Mouse (Mus musculus) limb, embryonic 15.5 days (tissue): Measurements from ENCODE around the gene Copa. TPM values are rescaled to one million over a fixed set of nuclear protein-coding genes. Genes with fewer than 3 reads are reported as not detected.

Experiments used
- ATAC-seq: fragments of 200-750 bp; cut with Nextera tagmentation; 2 replicates; pipeline ENCODE4 v1.8.0; 2017; ENCODE audit warnings: low read depth, moderate TSS enrichment; ENCODE audit not compliant: insufficient number of reproducible peaks, low FRiP score, low TSS enrichment
- H3K27ac ChIP-seq: fragments of 300-500 bp; sonication (generic); 2 replicates; pipeline ENCODE4 v1.5.1; 2015; ENCODE audit warnings: moderate library complexity, mild to moderate bottlenecking, inconsistent platforms
- H3K27me3 ChIP-seq: fragments of 300-500 bp; sonication (generic); 2 replicates; pipeline ENCODE4 v1.6.1; 2015; ENCODE audit warnings: inconsistent platforms
- H3K36me3 ChIP-seq: fragments of 300-500 bp; sonication (generic); 2 replicates; pipeline ENCODE4 v1.6.1; 2015; ENCODE audit warnings: inconsistent platforms
- H3K4me1 ChIP-seq: fragments of 300-500 bp; sonication (generic); 2 replicates; pipeline ENCODE4 v1.6.1; 2015; ENCODE audit warnings: inconsistent platforms
- H3K4me2 ChIP-seq: fragments of 300-500 bp; sonication (generic); 2 replicates; pipeline ENCODE4 v1.6.1; 2015; ENCODE audit warnings: mild to moderate bottlenecking, inconsistent platforms
- H3K4me3 ChIP-seq: fragments of 300-500 bp; sonication (generic); 2 replicates; pipeline ENCODE4 v1.5.1; 2015; ENCODE audit warnings: mild to moderate bottlenecking, inconsistent platforms
- H3K9ac ChIP-seq: fragments of 300-500 bp; sonication (generic); 2 replicates; pipeline ENCODE4 v1.6.1; 2015; ENCODE audit warnings: inconsistent platforms
- H3K9me3 ChIP-seq: fragments of 300-500 bp; sonication (generic); 2 replicates; pipeline ENCODE4 v1.6.1; 2016; ENCODE audit warnings: inconsistent platforms
- WGBS: fragments of 180-500 bp; shearing (Covaris S2); methylation state at CpG from one replicate; pipeline ENCODE4 v1.1.7; 2015; 5-methylcytosine and 5-hydroxymethylcytosine counted together
- polyA plus RNA-seq: library from polyadenylated mRNA; unstranded; fragments of >200 nt; fragmentation: Nextera tagmentation; extraction: Ambion mirVana; gene quantifications from 2 replicates; pipeline ENCODE4 v1.2.1, GENCODE M21; 2015

The Copa gene
- polyA plus RNA-seq, 1 experiment from 2014 or later: 272 TPM

GRCm38 (mm10) chr1:172095202-172095601, 12.9 kb downstream of the Copa start:
- no peak overlapping the region for H3K9ac ChIP-seq
- 76% methylated on average over 6 of the region's 6 CpGs for WGBS
- H3K9me3 ChIP-seq: no peaks in the 10 kb centered on the region
- peaks cover 78% of the 10 kb centered on the region for H3K36me3 ChIP-seq
- no peak overlapping the region for H3K4me3 ChIP-seq
- no peak for ATAC-seq
- no peak overlapping the region for H3K4me2 ChIP-seq
- no peak overlapping the region for H3K27ac ChIP-seq
- no peaks in the 10 kb centered on the region for H3K27me3 ChIP-seq
- H3K4me1 ChIP-seq: no peaks in the 10 kb centered on the region

DNA sequence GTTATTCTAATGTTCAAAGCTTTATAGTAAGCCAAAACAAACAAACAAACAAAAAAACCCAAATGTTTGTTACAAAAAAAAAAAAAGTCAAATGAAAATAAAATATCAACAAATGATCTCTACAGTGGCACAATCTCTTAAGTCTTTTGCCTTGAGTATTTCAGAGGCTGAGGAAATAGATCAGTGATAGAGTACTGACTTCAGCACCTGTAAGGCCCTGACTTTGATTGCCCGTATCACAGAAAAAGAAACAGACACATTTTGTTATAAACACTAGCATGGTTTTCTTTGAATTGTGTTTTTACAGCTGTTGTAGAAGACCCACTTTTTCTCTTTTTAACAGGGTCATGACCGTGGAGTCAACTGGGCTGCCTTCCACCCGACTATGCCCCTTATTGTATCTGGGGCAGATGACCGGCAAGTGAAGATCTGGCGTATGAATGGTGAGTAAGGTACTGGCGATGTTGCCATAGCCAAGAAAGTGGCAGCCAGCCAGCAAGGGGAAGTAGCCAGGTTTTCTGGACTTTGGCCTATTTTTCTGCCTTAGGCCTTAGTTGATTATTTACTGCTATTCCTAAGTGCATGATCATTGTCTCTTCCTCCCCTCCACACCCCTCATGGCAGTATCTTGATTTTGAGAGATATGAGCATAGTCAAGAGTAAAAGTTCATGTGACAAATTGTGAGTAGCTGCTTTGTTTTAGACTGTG, 17.1 kb downstream of the Copa start:
- no peak for ATAC-seq
- H3K4me1 ChIP-seq: no peaks in the 10 kb centered on the region
- no peak overlapping the region for H3K4me2 ChIP-seq
- no peak overlapping the region for H3K9ac ChIP-seq
- no peaks in the 10 kb centered on the region for H3K27me3 ChIP-seq
- H3K27ac ChIP-seq: no peak overlapping the region
- H3K4me3 ChIP-seq: no peak overlapping the region
- H3K9me3 ChIP-seq: no peaks in the 10 kb centered on the region
- 87% methylated on average over 6 of the region's 6 CpGs for WGBS
- peaks cover 79% of the 10 kb centered on the region for H3K36me3 ChIP-seq

DNA sequence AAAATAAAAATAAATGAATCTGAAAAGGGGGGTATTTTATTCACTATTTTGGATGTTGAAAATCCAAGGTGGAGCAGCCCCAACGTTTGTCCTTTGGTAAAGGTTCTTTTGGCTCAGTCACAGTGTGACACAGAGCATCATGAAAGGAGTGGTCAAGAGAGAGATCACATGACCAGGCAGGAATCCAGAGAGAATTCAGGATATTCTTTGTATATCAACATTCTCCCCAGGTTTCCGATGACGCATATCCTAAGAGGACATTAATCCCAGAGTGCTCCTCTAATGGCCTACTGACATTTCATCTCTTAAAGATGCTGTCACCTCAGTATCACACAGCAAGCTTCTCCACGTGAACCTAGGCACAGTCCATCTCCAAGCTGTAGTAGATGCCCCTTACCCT, 21.3 kb downstream of the Copa start:
- H3K27me3 ChIP-seq: no peaks in the 10 kb centered on the region
- H3K27ac ChIP-seq: no peak overlapping the region
- H3K4me3 ChIP-seq: no peak overlapping the region
- ATAC-seq: no peak
- no peak overlapping the region for H3K9ac ChIP-seq
- 89% methylated on average over 4 of the region's 4 CpGs for WGBS
- no peaks in the 10 kb centered on the region for H3K4me1 ChIP-seq
- H3K9me3 ChIP-seq: no peaks in the 10 kb centered on the region
- no peak overlapping the region for H3K4me2 ChIP-seq
- peaks cover 86% of the 10 kb centered on the region for H3K36me3 ChIP-seq

GRCm38 (mm10) chr1:172105101-172105500, 22.8 kb downstream of the Copa start:
- Histone ChIP-seq H3K36me3 (peaks cover 92% of the 10 kb centered on the region), H3K4me2 (no peak overlapping the region), H3K4me1 (no peaks in the 10 kb centered on the region), H3K4me3 (no peak overlapping the region), H3K27ac (no peak overlapping the region), H3K9me3 (no peaks in the 10 kb centered on the region), H3K27me3 (no peaks in the 10 kb centered on the region), H3K9ac (no peak overlapping the region)
- WGBS: 40% methylated on average over 11 of the region's 11 CpGs
- ATAC-seq: no peak

DNA sequence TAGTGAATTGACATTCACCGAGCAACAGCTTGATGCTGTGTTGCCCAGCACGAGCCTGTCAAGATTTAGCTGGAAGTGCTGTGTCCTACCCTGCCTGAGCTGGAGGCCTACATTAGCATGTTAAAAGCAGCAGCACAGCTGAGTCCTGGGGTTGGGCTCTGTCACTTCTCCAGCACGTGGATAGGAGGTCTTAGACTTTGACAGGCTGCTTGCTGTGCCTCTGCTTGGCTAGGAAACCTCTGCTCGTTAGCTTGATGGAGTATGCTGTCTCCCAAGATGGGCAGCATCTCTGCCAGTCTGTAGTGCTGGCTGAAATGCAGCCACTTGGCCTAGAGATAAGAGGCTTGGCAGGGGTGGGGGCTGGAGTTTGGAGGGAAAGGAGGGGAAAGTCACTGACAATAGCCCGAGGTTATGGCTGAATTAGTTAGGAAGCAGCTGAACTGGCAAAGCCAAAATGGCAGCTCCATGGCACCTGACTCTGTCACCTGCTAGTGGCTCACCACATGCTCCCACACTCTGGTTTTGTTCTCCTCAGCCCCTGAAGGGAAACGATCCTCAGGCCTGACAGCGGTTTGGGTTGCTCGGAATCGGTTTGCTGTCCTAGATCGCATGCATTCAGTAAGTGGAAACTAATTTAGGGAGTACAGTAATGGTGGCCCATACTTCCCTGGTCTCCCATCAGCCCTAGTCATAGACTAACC, 25.6 kb downstream of the Copa start:
- Histone ChIP-seq H3K36me3 (peaks cover 96% of the 10 kb centered on the region), H3K27me3 (no peaks in the 10 kb centered on the region), H3K4me1 (no peaks in the 10 kb centered on the region), H3K27ac (no peak overlapping the region), H3K9me3 (no peaks in the 10 kb centered on the region), H3K4me2 (no peak overlapping the region), H3K4me3 (no peak overlapping the region), H3K9ac (no peak overlapping the region)
- no peak for ATAC-seq
- 83% methylated on average over 10 of the region's 10 CpGs for WGBS

DNA sequence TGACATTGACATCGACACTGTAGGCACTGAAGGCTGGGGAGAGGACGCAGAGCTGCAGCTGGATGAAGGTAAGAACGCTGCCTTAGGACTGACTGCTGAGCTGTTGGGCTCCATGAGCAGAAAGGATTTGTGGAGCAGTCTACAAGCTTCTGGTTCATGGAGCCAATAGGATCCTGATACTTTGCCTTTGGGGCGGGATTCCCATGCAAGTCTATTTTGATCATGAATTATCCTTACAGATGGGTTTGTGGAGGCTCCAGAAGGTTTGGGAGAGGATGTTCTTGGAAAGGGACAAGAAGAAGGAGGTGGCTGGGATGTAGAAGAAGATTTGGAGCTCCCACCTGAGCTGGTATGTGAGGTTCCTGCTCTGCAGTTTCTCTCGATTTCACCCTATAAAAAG, 34.6 kb downstream of the Copa start:
- peaks cover 97% of the 10 kb centered on the region for H3K36me3 ChIP-seq
- no peak for ATAC-seq

DNA sequence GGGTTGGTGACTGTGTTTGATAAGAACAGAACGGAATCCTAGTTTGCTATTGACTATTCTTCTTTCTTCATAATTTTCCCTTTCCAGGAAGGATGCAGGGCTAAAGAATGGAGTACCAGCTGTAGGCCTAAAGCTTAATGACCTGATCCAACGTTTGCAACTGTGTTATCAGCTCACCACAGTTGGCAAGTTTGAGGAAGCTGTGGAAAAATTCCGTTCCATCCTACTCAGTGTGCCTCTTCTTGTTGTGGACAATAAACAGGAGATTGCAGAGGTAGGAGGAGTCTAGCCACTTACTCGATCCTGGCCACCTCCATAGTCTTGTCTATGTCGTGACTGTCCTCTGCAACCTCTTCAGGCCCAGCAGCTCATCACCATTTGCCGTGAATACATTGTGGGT, 36.8 kb downstream of the Copa start:
- Histone ChIP-seq H3K9ac (no peak overlapping the region), H3K27me3 (no peaks in the 10 kb centered on the region), H3K4me1 (no peaks in the 10 kb centered on the region), H3K9me3 (no peaks in the 10 kb centered on the region), H3K27ac (no peak overlapping the region), H3K36me3 (peaks cover 97% of the 10 kb centered on the region), H3K4me2 (no peak overlapping the region), H3K4me3 (no peak overlapping the region)
- no peak for ATAC-seq
- 81% methylated on average over 6 of the region's 6 CpGs for WGBS

More for the DNA sequence above, 34.6 kb downstream of the Copa start:
- Histone ChIP-seq H3K27ac (no peak overlapping the region), H3K9me3 (no peaks in the 10 kb centered on the region), H3K27me3 (no peaks in the 10 kb centered on the region), H3K4me2 (no peak overlapping the region), H3K9ac (no peak overlapping the region), H3K4me1 (no peaks in the 10 kb centered on the region), H3K4me3 (no peak overlapping the region)
- WGBS: 93% methylated on average over 5 of the region's 5 CpGs

DNA sequence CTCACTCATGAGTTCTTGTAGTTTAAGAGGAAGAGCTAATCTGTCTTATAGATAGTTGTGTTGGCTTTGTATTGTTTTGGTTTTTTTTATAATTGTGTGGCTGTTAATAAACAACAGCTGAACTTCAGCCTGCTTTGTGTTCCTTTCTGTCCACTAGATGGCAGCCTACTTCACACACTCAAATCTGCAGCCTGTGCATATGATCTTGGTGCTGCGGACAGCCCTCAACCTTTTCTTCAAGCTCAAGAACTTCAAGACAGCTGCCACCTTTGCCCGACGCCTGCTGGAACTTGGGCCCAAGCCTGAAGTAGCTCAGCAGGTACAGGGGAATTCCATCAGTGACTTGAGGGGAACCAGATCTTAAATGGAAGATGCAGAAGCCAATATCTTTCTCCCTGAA, 37.4 kb downstream of the Copa start:
- Histone ChIP-seq H3K4me3 (no peak overlapping the region), H3K36me3 (peaks cover 91% of the 10 kb centered on the region), H3K4me2 (no peak overlapping the region), H3K9me3 (no peaks in the 10 kb centered on the region), H3K27ac (no peak overlapping the region), H3K4me1 (no peaks in the 10 kb centered on the region), H3K9ac (no peak overlapping the region), H3K27me3 (no peaks in the 10 kb centered on the region)
- no peak for ATAC-seq
- WGBS: 52% methylated on average over 3 of the region's 3 CpGs

DNA sequence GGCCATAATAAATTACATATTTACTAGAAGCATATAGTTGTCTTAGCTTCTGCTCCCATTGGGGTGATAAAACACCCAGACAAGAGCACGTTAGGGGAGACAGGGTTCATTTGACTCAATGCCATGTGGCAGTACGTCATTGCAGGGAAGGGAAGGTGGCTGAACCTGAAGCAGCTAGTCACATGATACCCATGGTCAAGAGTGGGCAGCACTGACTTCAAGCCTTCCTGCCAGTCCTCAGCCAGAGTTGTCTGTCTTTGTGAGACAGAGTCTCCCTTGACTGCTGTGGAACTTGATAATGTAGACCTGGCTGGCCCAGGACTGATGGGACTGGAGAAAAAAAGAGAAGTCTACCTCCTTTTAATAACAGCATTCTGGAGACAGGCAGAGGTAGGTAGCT, 40.3 kb downstream of the Copa start:
- H3K4me3 ChIP-seq: no peak overlapping the region
- no peaks in the 10 kb centered on the region for H3K9me3 ChIP-seq
- H3K36me3 ChIP-seq: peaks cover 61% of the 10 kb centered on the region
- WGBS: 82% methylated on average over 2 of the region's 2 CpGs
- no peaks in the 10 kb centered on the region for H3K27me3 ChIP-seq
- H3K4me1 ChIP-seq: peaks cover 11% of the 10 kb centered on the region
- no peak for ATAC-seq
- H3K9ac ChIP-seq: no peak overlapping the region
- no peak overlapping the region for H3K27ac ChIP-seq
- H3K4me2 ChIP-seq: no peak overlapping the region

DNA sequence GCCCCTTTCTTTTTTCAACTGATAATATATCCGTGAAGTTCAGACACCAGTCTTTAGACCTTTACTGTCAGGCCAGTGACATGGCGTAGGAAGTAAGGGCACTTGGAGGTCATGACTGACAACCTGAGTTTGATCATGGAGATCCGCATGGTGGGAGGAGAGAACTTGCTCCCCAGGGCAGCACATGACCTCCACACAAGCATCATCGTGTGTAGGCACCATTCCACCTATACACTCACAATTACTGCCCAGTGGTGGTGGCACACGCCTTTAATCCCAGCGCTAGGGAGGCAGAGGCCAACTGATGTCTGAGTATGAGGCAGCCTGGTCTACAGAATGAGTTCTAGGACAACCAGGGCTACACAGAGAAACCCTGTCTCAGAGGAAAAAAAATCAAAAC, 42.2 kb downstream of the Copa start:
- peaks cover 16% of the 10 kb centered on the region for H3K4me1 ChIP-seq
- H3K36me3 ChIP-seq: peaks cover 56% of the 10 kb centered on the region
- no peak overlapping the region for H3K27ac ChIP-seq
- H3K9ac ChIP-seq: no peak overlapping the region
- H3K9me3 ChIP-seq: no peaks in the 10 kb centered on the region
- H3K4me3 ChIP-seq: no peak overlapping the region
- no peak for ATAC-seq
- no peaks in the 10 kb centered on the region for H3K27me3 ChIP-seq
- no peak overlapping the region for H3K4me2 ChIP-seq
- WGBS: 84% methylated on average over 6 of the region's 6 CpGs

GRCm38 (mm10) chr1:172126376-172127347, 44.3 kb downstream of the Copa start, which contains the start of gene Pex19:
Pex19 (plus strand) TSS chr1:172126755.
- peak within 1 kb of the TSS; percentile 85 for H3K9ac ChIP-seq
- H3K27ac ChIP-seq: peak within 1 kb of the TSS; percentile 73
- peak within 1 kb of the TSS; percentile 89 for H3K4me2 ChIP-seq
- peak within 1 kb of the TSS; percentile 84 for H3K4me3 ChIP-seq
- peaks cover 16% of the 10 kb centered on the region for H3K4me1 ChIP-seq
- 2% methylated on average over 42 of the region's 42 CpGs for WGBS
- ATAC-seq: peak; percentile 94
- H3K9me3 ChIP-seq: no peaks in the 10 kb centered on the region
- no peaks in the 10 kb centered on the region for H3K27me3 ChIP-seq
- H3K36me3 ChIP-seq: peaks cover 54% of the 10 kb centered on the region
